Mouse (Mus musculus): Measurements from ENCODE around the gene Fktn.
"Not testable (repeated sequence)": the region's sequence is repeated elsewhere in the genome, so short reads cannot be mapped to it uniquely, and the experiment has no call there.

Gene Fktn

DNA sequence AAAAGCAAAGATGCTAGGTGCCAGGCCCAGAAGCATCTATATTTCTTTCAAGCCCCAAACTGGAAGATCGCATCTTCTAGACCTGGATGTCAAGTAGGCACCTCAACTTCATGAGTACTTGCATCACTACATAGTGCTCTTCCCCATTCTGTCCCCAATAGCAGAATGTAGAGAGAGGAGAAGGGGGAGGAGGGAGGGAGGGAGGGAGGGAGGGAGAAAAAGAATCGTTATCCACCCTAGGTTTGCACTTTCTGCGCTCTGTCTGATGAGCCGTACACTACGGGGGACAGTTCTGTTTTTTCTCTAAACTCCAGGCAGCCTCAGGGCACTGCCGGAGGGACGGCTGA, at the start of gene Fktn:
TSS of gene Fktn (plus strand) at position 295 of the 347 bp plus-strand sequence.
- no peak for DNase-seq (ENCODE audit: low read depth)

DNA sequence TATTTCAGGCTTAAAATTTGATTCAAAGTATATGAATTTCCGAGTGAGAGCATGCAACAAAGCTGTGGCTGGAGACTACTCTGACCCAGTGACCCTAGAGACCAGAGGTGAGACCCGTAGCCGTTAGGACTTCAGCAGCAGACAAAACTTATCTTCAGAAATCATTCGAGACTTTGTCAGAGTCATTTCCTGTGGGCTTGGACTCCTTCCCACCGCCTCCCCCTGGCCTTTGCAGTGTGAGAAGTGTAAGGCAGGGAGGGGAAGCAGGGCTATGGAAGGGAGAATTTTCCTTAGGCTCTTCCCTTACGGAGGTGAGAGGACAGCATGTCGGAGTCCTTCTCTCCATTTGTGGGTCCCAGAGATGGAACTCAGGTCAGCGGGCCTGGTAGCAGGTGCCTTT, 31.7 kb upstream of the Fktn start:
- DNase-seq (ENCODE audit: low read depth) = peak; percentile 71

DNA sequence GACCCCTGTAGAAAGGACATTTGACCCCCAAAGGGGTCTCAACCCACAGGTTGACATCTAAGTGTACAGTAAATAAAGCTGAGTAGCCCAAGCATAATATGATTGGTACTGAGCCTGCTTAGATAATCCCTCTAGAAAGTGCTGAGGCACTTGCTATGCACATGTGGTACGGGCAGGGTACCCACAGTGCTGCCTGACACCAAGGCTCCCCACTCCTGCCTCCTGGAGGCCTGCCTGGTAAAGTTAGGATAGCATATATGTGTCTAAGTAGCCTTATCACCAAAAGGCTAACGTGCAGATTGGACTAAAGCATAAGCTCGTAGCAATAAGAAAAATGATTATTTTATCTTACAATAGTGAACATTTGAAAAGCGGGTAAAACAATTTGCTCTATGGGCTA, 24.8 kb upstream of the Fktn start:
- DNase-seq (ENCODE audit: low read depth) = no peak

DNA sequence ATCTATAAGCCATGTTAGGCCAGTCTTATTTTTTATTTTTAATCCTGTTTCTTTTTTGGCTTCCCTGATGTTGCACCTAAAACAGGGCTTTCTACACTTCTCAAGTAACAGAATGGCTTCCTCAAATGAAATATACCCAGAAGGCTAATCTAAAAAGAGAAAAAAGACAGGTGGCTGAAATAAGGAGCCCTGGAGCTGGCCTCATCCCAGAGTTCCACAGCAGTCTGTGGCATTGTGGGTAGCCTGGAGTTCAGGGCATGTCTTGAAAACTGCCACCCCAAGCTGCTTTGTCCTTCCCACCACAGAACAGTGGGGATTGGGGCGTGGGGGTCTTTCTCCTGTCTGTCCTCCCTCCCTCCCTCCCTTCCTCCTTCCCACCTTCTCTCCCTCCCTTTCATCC, 22.4 kb upstream of the Fktn start:
- no peak for DNase-seq (ENCODE audit: low read depth)

DNA sequence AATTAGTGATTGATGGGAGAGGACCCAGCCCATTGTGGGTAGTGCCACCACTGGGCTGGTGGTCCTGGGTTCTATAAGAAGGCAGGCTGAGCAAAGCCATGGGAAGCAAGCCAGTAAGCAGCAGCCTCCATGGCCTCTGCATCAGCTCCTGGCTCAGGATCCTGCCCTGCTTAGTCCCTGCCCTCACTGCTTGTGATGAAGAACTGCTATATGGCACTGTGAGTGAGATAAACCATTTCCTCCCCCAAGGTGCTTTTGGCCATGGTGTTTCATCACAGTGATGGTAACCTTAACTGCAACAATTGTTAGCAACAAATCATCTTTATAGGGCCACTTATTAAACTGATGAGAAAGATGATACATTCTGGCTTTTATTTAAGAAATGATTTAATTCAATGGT, 4.6 kb upstream of the Fktn start:
- DNase-seq (ENCODE audit: low read depth) = not testable (repeated sequence)

DNA sequence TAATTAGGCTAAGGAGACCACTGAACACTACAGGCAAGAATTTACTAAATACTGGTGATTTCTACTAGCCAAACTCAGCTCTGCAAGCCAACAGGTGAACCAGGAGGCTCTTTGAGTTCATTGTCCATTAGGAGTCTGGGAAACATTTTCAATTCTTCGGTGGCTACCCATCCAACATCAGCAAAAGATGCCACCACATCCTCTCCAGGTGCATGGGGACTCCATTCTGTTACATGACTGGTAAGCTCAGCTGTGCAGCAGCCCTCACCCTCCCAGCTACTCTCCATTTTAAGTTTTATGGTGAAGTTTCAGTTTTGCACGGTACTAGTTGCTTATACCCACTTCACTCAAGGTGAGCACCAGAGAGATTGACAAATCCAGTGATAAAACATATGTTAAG, 3.8 kb upstream of the Fktn start:
- DNase-seq (ENCODE audit: low read depth) = no peak

DNA sequence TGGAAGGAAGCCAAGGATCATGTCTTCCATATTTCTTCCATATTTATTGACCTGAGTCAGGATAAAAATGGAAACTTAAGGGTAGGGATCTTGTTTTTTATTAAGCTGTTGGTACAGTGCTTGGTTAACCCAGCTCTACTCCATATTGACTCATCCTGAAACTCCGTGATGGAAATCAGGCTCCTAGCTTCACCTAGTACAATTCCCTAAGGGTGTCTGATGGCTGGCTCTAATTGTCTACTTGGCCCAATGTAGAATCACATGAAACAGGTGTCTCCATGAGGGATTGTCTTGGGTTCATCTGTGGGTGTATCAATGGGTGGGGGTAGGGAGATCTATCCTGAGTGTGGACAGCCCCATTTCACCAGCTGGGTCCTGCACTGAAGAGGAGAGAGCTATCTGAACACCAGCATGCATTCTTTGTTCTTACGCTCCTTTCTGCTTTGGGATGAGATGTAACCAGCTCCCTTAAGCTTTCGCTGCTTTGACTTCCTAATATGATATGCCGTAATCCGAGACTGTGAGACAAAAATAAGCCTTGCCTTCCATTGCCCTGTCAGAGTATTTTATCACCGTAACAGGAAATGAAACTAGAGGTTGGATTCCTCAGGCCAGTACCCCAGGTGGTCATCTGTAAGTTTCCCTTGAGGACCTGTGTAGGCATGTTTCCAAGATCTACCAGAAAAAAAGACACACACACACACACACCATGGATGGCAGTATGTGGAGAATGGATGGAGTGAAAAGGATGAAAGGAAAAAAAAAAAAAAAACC, 3.1 kb upstream of the Fktn start:
- DNase-seq (ENCODE audit: low read depth) = no peak

DNA sequence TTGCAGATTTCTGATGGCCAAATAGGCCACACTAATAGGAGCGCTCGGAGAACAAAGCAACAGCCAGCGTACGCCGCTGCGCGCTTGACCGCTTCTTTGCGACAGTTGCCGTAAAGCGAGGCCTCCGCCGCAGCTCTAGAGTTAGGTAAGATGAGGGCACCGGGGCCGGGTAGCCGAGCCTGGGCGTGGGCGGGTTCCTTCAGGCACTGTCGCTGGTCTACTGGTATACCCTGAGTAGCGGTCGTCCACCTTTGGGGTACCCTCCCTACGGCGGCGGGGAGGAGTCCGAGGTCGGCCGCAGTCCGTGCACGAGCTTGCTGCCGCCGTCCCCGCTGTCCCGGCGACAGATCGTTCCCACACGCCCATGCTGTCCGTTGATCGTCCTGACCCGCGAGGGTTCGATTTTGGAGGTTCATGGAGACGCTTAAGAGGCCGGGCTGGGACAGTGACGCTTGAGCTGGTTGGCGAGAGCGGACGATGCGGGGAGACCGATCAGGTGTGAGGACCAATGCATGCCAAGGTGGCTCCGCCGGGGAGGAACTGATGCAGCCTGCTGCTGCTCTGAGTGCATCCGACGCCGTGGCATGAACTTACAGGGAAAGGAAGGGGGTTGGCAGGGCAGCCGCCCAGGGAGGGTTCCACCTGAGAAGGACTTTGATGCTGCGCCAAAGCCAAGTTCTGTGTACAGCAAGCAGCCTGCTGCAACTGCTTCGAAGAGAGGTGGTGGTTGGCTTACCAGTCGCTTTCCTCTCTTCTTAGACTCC, 435 bp downstream of the Fktn start:
- DNase-seq (ENCODE audit: low read depth) = peak; percentile 93

DNA sequence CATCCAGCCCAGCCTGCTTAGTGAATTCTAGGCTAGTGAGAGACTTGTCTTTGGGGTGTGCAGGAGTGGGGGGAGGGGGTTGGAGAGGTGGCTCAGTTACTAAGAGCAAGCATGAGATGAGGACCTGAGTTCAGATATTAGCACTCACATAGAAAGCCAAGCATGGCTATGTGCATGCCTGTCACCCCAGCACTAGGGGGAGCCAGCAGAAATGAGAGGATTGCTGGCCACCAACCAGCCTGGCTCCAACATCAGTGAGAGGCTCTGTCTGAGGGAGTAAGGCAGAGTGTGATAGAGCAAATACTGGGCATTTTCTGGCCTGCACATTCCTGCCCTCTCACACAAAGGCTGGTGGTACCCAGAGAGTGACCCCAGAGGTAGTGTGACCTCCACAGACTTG, 2.2 kb downstream of the Fktn start:
- peak; percentile 36 for DNase-seq (ENCODE audit: low read depth)

DNA sequence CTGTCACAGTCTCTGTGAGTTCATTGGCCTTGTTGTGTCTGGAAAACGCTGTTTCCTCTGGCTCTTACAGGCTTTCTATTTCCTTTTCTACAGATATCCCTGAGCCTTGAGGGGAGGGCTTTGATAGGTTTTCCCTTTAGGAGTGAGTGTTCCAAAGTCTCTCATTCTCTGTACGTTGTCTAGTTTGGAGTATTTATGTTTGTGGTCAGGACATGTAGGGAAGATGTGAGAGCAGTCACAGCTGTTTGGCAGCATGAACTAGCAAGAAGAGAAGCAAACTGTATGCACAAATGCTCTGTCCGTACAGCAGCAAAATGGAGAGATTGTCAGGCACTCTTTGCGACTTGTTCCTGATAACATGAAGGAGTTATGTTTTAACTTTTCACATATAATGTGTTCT, 3.7 kb downstream of the Fktn start:
- no peak for DNase-seq (ENCODE audit: low read depth)

DNA sequence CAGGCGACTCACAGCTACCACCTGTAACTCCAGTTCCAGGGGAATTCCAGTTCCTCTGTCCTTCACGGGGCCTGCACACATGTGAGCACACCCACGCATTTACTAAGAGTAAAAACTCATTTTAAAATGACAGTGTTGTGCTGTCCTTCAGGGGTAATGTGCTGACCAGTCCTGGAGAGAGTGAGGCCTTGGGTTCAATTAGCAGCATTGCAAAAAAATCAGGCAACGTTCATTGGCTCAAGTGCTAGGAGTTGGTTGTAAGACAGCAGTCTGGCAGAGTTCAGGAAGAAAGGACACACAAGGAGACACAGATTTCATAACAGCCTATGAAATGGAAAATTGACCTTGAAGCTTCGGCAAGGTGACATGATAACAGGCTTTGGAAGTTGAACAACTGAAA, 4.5 kb downstream of the Fktn start:
- DNase-seq (ENCODE audit: low read depth) = no peak

DNA sequence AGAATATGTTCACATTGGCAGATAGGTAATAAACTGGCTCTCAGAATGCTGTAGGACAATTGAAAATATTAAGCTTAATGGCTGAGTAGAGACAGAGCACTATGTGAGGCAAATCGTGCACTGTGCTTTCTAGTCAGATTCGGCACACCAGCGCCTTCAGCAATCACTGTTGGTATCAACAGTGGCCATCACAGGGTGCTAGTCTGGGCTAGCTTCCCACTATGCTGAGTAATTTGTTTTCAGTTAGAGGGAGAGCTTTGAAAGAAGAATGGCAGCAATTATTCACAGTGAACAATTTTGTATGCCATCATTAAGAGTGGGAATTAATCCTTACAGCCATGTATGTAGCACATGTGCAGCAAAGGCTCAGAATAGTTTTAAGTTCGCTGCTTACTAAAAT, 8.7 kb downstream of the Fktn start:
- DNase-seq (ENCODE audit: low read depth) = no peak

DNA sequence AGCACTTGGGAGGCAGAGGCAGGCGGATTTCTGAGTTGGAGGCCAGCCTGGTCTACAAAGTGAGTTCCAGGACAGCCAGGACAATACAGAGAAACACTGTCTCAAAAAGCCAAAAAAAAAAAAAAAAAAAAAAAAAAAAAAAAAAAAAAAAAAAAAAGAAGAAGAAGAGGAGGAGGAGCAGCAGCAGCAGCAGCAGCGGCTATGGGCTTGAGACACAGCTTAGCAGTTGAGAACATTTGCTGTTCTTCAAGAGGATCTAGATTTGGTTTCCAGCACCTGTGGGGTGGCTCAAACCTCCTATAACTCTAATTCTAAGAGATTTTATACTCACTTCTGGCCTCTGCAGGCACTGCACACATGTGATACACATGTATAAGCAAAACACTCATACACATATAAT, 12.3 kb downstream of the Fktn start:
- DNase-seq (ENCODE audit: low read depth) = not testable (repeated sequence)

DNA sequence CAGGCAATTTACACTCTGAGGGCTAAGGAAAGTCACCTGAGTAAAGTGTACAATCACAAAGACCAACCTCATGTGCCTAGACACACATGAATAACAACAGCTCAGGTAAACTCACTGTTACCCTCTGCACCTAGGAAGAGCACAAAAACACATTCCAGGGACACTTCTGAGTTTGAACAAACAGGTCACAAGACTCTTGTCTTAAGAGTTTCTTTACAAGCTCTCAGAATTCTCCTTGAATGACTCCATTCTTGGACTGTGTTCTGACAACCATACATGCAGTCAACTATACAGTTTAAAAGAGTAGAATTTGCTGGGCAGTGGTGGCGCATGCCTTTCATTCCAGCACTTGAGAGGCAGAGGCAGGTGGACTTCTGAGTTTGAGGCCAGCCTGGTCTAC, 14.3 kb downstream of the Fktn start:
- no peak for DNase-seq (ENCODE audit: low read depth)

DNA sequence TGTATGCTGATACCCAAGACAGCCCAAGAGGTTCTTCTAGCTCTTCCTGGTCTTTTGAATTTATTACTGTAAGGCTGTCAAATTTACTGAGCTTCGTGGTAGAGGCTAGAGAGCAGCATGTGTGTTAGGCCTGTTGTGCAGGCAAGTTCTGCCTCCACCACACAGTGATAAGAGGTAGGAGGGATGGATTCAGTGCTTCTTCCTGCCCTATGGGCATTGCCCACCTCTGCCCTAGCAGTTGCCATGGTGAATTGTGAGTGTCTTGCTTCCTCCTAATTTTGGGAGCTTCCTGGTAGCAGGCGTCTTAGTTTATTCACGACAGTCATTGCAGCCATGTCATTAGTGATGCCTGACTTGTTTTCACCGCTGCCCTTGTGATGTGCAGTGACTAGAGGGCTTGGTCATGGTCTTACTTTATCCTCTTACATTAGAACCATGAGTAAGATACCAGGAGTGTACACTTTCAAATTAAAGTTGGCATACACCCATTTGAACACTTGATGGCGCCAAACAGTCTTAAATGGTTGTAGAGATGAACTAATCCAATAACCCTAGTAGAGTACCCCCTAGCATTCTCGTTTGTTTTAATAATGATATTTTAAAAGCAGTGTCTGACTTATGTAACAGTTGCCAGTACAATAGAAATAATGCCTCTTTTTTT, 25.3 kb downstream of the Fktn start:
- DNase-seq (ENCODE audit: low read depth) = peak; percentile 73

DNA sequence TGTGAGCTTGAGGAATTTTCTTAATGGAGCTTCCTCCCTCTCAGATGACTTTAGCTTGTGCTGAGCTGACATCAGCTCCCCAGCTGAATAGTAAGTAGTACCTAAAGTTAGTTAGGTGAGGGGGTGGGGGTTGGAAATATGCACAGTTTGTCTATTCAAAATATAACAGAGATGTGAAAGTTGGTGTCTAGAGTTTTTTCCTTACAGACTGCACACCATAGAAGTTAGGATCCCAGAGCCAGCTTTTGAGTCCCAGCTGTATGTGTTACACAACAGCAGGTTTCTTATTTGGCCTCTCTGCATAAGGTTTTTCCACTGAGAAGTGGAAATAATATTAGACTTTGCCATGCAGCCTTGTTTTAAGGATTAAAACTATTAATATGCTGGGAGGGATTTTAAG, 36.0 kb downstream of the Fktn start:
- DNase-seq (ENCODE audit: low read depth) = no peak

DNA sequence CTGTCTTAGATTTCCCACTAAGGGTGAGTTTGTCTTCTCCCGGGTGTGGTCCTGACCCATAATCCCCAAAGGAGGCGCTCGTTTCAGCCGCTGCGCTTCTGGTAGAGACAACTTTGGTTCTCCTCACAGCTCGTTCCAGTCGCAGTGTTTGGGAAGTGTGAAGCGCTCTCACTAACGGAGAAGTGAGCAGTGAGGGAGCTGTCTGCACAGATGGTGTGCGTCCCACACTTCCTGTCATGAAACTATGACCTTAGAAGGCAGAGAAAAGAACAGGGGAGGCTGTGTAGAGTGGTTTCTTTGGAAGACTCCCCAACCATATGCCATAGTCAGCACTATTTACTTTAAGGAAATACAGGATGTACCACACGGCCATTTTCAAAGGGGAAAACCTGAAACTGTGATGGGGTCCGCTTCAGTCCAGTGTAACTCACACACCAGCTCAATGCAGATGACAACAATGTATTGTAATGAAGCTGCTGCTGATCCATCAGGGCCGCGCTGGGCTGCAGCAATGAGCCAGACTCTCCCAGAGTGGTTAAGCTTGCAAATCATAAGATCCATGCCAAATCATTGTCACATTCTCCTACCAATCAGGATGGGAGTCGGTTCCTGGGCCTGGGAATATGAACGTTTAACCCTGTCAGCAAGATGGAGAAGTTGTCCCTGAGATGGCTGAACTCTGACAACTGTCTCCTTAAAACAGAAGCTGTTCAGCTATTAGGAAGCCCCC, 36.8 kb downstream of the Fktn start:
- DNase-seq (ENCODE audit: low read depth) = no peak

DNA sequence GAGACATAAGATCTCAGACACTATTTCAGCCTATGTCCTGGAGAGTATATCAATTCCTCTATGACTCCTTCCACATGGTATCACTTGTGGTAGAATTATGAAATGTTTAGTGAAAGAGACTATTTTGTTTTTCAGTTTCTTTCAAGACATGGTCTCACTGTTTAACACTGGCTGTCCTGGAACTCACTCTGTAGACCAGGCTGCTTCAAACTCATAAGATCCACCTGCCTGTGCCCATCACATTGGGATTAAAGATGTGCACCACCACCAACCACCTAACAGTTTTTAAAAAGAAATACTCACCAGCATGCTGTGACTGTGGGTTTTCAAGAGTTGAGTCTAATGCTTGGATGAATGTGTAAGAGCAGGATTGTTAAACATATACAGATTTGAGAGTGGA, 43.2 kb downstream of the Fktn start:
- no peak for DNase-seq (ENCODE audit: low read depth)

DNA sequence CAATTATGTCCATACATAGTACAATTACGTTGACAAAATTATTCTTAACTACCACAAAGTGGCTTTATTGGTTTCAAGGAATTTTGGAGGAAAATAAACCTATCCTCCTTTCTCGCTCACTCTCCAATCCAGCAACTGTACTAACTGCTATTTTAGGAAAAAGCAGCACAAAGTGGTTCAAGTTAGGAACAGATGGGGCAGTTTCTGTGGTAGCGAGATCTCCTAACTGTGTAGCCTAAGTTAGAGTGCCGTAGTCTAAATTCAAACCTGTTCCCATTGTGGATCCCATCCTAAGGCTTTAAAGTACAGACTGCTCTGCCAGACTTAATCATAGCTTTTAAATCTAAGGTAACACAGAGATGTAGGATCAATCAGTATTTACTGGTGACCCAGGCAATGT, 45.0 kb downstream of the Fktn start:
- no peak for DNase-seq (ENCODE audit: low read depth)

DNA sequence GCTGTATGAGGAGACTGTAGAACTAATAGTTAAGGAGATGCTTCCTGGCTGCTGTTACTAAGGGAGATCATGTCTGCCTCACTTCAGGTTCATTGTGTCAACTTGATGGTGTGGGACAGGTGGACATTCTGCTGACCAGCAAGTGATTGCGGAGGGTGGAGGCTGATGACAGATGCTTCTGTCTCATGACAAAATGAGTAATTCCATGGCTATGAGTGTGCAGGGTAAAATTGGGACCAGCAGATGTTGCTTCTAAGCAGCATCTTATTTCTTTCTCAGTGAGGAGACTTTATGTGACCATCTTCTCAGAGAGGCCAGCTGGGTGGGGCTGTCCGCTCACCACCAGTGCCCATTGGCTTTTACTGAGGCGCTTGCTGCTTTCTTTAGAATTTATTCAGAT, 45.9 kb downstream of the Fktn start:
- DNase-seq (ENCODE audit: low read depth) = no peak

DNA sequence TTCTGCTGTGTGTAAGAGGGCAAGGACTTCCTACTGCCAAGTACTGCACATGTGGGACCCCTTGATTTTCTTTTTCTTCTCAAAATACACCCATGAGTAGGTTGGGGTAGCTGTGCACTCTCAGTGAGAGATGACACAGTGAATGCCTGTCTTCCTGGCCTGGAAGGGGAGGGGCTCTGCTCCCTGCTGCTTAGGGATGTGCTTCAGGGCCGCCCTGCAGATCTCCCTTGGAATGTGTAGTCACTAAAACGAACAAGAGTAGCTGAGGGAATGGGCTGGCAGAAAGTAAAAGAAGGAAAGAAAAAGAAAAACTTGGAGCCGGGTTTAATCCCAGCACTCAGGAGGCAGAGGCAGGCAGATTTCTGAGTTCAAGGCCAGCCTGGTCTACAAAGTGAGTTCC, 48.7 kb downstream of the Fktn start:
- no peak for DNase-seq (ENCODE audit: low read depth)

DNA sequence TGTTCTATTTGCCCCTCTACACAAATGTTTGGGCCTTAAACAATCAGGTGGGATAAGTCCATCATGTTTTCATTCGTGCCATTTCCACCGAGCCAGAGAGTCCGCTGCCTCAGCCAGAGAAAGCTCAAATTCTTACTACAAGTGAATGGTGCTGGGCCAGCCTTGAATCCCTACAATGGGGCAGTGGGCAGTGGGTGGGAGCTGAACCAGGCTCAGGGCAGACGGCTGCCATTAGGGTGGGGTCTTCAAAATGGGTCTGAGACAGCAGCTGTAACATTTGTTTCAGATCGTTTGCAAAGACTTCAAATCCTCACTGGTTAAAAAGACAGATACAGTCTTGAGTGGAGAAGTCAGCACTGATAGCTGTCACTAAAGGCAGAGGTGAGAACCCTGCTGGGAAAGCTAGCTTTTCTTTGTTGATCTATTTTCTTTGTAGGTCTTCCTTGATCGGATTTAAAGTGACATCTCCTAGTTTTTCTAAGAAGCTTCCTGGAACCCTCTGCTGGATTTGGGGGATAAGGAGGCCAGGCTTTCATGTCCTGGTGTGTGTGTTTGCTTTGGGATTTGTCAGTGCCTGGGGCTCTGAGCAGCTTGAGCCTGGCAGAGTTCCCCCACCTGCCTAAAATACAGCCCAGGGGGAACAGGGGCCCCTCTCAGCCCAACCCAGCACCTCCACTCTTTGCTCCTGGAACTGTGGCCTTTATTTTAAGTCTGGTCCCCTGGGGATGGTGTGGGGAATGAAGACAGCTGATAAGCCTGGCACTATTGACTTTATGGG, 57.3 kb downstream of the Fktn start:
- DNase-seq (ENCODE audit: low read depth) = no peak

Measured in 416B (cell line).